Mouse (Mus musculus): ENCODE data around the gene Dnah11. TPM values are rescaled to one million over a fixed set of nuclear protein-coding genes. Genes with fewer than 3 reads are reported as not detected.
"Not testable (repeated sequence)": the region's sequence is repeated elsewhere in the genome, so short reads cannot be mapped to it uniquely, and the experiment has no call there.

The Dnah11 gene
- polyA plus RNA-seq, 1 experiment from 2014 or later: 0.18 TPM

- no peaks in the 10 kb centered on the region for H3K4me1 ChIP-seq
- no peak overlapping the region for H3K4me2 ChIP-seq
- H3K4me3 ChIP-seq (replicated peaks): no peak overlapping the region
- no peaks in the 10 kb centered on the region for H3K27me3 ChIP-seq (replicated peaks)
- ATAC-seq (ENCODE audit: low FRiP score): no peak
- H3K36me3 ChIP-seq: no peaks in the 10 kb centered on the region
- no peaks in the 10 kb centered on the region for H3K9me3 ChIP-seq (replicated peaks)
- no peak overlapping the region for H3K9ac ChIP-seq (replicated peaks)
- H3K27ac ChIP-seq (replicated peaks): no peak overlapping the region
Observed at GRCm38 (mm10) chr12:117959213-117959612, 239.6 kb downstream of the Dnah11 start.

- Histone ChIP-seq H3K4me1 (no peaks in the 10 kb centered on the region), H3K9me3 (replicated peaks) (no peaks in the 10 kb centered on the region), H3K9ac (replicated peaks) (no peak overlapping the region), H3K27me3 (replicated peaks) (no peaks in the 10 kb centered on the region), H3K4me2 (no peak overlapping the region), H3K4me3 (replicated peaks) (no peak overlapping the region), H3K36me3 (no peaks in the 10 kb centered on the region), H3K27ac (replicated peaks) (no peak overlapping the region)
- WGBS: 83% methylated on average over 5 of the region's 5 CpGs
- no peak for ATAC-seq (ENCODE audit: low FRiP score)
Observed at GRCm38 (mm10) chr12:117946823-117947704, 251.8 kb downstream of the Dnah11 start.

- no peaks in the 10 kb centered on the region for H3K36me3 ChIP-seq
- no peaks in the 10 kb centered on the region for H3K4me1 ChIP-seq
- no peak overlapping the region for H3K4me3 ChIP-seq (replicated peaks)
- peak; percentile 45; the same call in 1 of the 2 replicates for ATAC-seq (ENCODE audit: low FRiP score)
- no peaks in the 10 kb centered on the region for H3K27me3 ChIP-seq (replicated peaks)
- WGBS: 50% methylated on average over 7 of the region's 7 CpGs
- no peaks in the 10 kb centered on the region; the same call in 1 of the 2 replicates for H3K9me3 ChIP-seq (replicated peaks)
- no peak overlapping the region for H3K9ac ChIP-seq (replicated peaks)
- H3K27ac ChIP-seq (replicated peaks): no peak overlapping the region
- no peak overlapping the region for H3K4me2 ChIP-seq
Observed at GRCm38 (mm10) chr12:117941947-117942346, 256.9 kb downstream of the Dnah11 start.

- no peak for ATAC-seq (ENCODE audit: low FRiP score)
- no peak overlapping the region for H3K27ac ChIP-seq (replicated peaks)
- no peaks in the 10 kb centered on the region for H3K27me3 ChIP-seq (replicated peaks)
- H3K4me2 ChIP-seq: no peak overlapping the region
- no peak overlapping the region for H3K9ac ChIP-seq (replicated peaks)
- H3K4me1 ChIP-seq: no peaks in the 10 kb centered on the region
- H3K9me3 ChIP-seq (replicated peaks): no peaks in the 10 kb centered on the region; the same call in 1 of the 2 replicates
- H3K4me3 ChIP-seq (replicated peaks): no peak overlapping the region
- 46% methylated on average over 2 of the region's 2 CpGs for WGBS
- no peaks in the 10 kb centered on the region for H3K36me3 ChIP-seq
Observed at GRCm38 (mm10) chr12:117938214-117938613, 260.6 kb downstream of the Dnah11 start.

GRCm38 (mm10) chr12:117932026-117932425 is 266.8 kb downstream of the Dnah11 start:
- 84% methylated on average over 1 of the region's 1 CpGs for WGBS
- H3K27me3 ChIP-seq (replicated peaks): no peaks in the 10 kb centered on the region
- no peak overlapping the region for H3K4me3 ChIP-seq (replicated peaks)
- no peak overlapping the region for H3K9ac ChIP-seq (replicated peaks)
- no peaks in the 10 kb centered on the region; the same call in 1 of the 2 replicates for H3K4me1 ChIP-seq
- H3K9me3 ChIP-seq (replicated peaks): no peaks in the 10 kb centered on the region
- no peaks in the 10 kb centered on the region for H3K36me3 ChIP-seq
- H3K27ac ChIP-seq (replicated peaks): no peak overlapping the region
- no peak overlapping the region for H3K4me2 ChIP-seq
- no peak for ATAC-seq (ENCODE audit: low FRiP score)

GRCm38 (mm10) chr12:117929768-117930167 is 269.1 kb downstream of the Dnah11 start:
- Histone ChIP-seq H3K4me2 (no peak overlapping the region), H3K4me3 (replicated peaks) (no peak overlapping the region), H3K4me1 (no peaks in the 10 kb centered on the region; the same call in 1 of the 2 replicates), H3K9me3 (replicated peaks) (no peaks in the 10 kb centered on the region), H3K27me3 (replicated peaks) (no peaks in the 10 kb centered on the region), H3K36me3 (no peaks in the 10 kb centered on the region), H3K9ac (replicated peaks) (no peak overlapping the region), H3K27ac (replicated peaks) (no peak overlapping the region)
- 83% methylated on average over 4 of the region's 4 CpGs for WGBS
- no peak for ATAC-seq (ENCODE audit: low FRiP score)

GRCm38 (mm10) chr12:117915826-117916588 is 282.8 kb downstream of the Dnah11 start:
- WGBS: 27% methylated on average over 10 of the region's 10 CpGs
- H3K36me3 ChIP-seq: no peaks in the 10 kb centered on the region
- H3K27ac ChIP-seq (replicated peaks): no peak overlapping the region
- no peaks in the 10 kb centered on the region for H3K27me3 ChIP-seq (replicated peaks)
- H3K4me1 ChIP-seq: peaks cover 5% of the 10 kb centered on the region; the same call in 1 of the 2 replicates
- no peak overlapping the region for H3K4me3 ChIP-seq (replicated peaks)
- no peak overlapping the region for H3K4me2 ChIP-seq
- H3K9me3 ChIP-seq (replicated peaks): no peaks in the 10 kb centered on the region
- H3K9ac ChIP-seq (replicated peaks): no peak overlapping the region
- 0 out of 2 replicates have a peak, but pooled peaks have one; percentile 38 for ATAC-seq (ENCODE audit: low FRiP score)

- no peaks in the 10 kb centered on the region for H3K9me3 ChIP-seq (replicated peaks)
- ATAC-seq (ENCODE audit: low FRiP score): no peak
- H3K4me2 ChIP-seq: no peak overlapping the region
- H3K9ac ChIP-seq (replicated peaks): no peak overlapping the region
- H3K36me3 ChIP-seq: no peaks in the 10 kb centered on the region
- no peak overlapping the region for H3K4me3 ChIP-seq (replicated peaks)
- 10% methylated on average over 10 of the region's 10 CpGs for WGBS
- no peak overlapping the region for H3K27ac ChIP-seq (replicated peaks)
- no peaks in the 10 kb centered on the region for H3K27me3 ChIP-seq (replicated peaks)
- H3K4me1 ChIP-seq: peaks cover 5% of the 10 kb centered on the region; the same call in 1 of the 2 replicates
Observed at GRCm38 (mm10) chr12:117914613-117915245, 284.1 kb downstream of the Dnah11 start.

GRCm38 (mm10) chr12:117911396-117911795 is 287.4 kb downstream of the Dnah11 start:
- Histone ChIP-seq H3K9ac (replicated peaks) (no peak overlapping the region), H3K4me1 (peaks cover 5% of the 10 kb centered on the region; the same call in 1 of the 2 replicates), H3K36me3 (no peaks in the 10 kb centered on the region), H3K4me3 (replicated peaks) (no peak overlapping the region), H3K9me3 (replicated peaks) (no peaks in the 10 kb centered on the region), H3K27me3 (replicated peaks) (no peaks in the 10 kb centered on the region), H3K27ac (replicated peaks) (no peak overlapping the region), H3K4me2 (no peak overlapping the region)
- no peak for ATAC-seq (ENCODE audit: low FRiP score)
- WGBS: 83% methylated on average over 1 of the region's 1 CpGs

- 80% methylated on average over 4 of the region's 4 CpGs for WGBS
- not testable (repeated sequence) for H3K36me3 ChIP-seq; H3K9ac ChIP-seq (replicated peaks); H3K27me3 ChIP-seq (replicated peaks); H3K4me3 ChIP-seq (replicated peaks); H3K4me2 ChIP-seq; H3K9me3 ChIP-seq (replicated peaks); H3K4me1 ChIP-seq; ATAC-seq (ENCODE audit: low FRiP score); H3K27ac ChIP-seq (replicated peaks)
Observed at GRCm38 (mm10) chr12:117905232-117905840, 293.5 kb downstream of the Dnah11 start.

GRCm38 (mm10) chr12:117903671-117904070 is 295.2 kb downstream of the Dnah11 start:
- H3K27me3 ChIP-seq (replicated peaks): no peaks in the 10 kb centered on the region
- no peaks in the 10 kb centered on the region for H3K4me1 ChIP-seq
- no peak overlapping the region for H3K4me3 ChIP-seq (replicated peaks)
- ATAC-seq (ENCODE audit: low FRiP score): no peak
- no peak overlapping the region for H3K9ac ChIP-seq (replicated peaks)
- H3K9me3 ChIP-seq (replicated peaks): no peaks in the 10 kb centered on the region
- no peaks in the 10 kb centered on the region for H3K36me3 ChIP-seq
- no peak overlapping the region for H3K27ac ChIP-seq (replicated peaks)
- no peak overlapping the region for H3K4me2 ChIP-seq
- 91% methylated on average over 8 of the region's 8 CpGs for WGBS

Data from neural tube, embryonic 15.5 days (tissue).